Mouse (Mus musculus) lung, adult 2 months (tissue): ENCODE results near the gene Mrtfa.

ENCODE experiments used
- CTCF ChIP-seq: fragments of 200-500 bp; IDR thresholded peaks from 2 replicates; pipeline ENCODE4 v1.5.1; 2011; ENCODE audit warnings: mild to moderate bottlenecking, low read length, control low read depth; ENCODE audit not compliant: insufficient read depth
- POLR2A ChIP-seq: fragments of 200-500 bp; IDR thresholded peaks from 2 replicates; pipeline ENCODE4 v1.6.1; 2011; ENCODE audit warnings: low read depth, mild to moderate bottlenecking, control low read depth, low read length, borderline replicate concordance; ENCODE audit errors: extremely low read depth

DNA sequence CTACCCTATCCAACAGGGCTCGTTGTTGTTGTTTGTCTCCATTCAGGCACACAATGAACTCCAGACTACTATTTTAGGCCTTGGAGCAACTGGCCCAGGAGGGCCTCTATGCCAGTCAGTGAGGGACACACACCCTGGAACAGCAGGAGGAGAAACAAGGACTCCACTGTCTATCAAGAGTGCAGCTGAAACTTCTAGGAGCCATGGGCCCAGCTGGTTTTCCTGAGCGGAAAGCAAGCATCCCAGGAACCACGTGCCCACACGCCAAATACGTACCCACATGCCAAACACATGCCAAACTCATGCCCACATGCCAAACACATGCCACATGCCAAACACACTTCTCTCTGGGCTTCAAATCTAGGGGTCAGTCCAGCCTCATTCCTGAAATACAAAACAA, 152.1 kb downstream of the Mrtfa start:
- TF ChIP-seq CTCF: no peak
- TF ChIP-seq POLR2A: no peak
